8 mouse cellular contexts compared by ENCODE assay signal in genomic region chr13:76802051-76802728, GRCm38 (mm10).
DNase-seq lines count a peak whose midpoint lies in the region; ATAC-seq lines count a peak whose summit lies in the region.

No protein-coding gene starts in this region.

- no peaks in the 10 kb centered on the region for H3K27me3 ChIP-seq in hindbrain, embryonic 14.5 days (ENCODE audit: control insufficient read depth, insufficient read depth, low read length)
- no peaks in the 10 kb centered on the region for H3K27me3 ChIP-seq in neural tube, embryonic 12.5 days (replicated peaks)

- H3K9me3 ChIP-seq in hindbrain, embryonic 14.5 days (ENCODE audit: control insufficient read depth, low read length) = no peaks in the 10 kb centered on the region
- no peaks in the 10 kb centered on the region for H3K9me3 ChIP-seq in neural tube, embryonic 12.5 days

- H3K9ac ChIP-seq in hindbrain, embryonic 14.5 days = no peak overlapping the region
- no peak overlapping the region for H3K9ac ChIP-seq in neural tube, embryonic 12.5 days

- 38% methylated on average over 3 of the region's 3 CpGs for WGBS in hindbrain, embryonic 14.5 days
- WGBS in neural tube, embryonic 12.5 days = 43% methylated on average over 3 of the region's 3 CpGs

- no peaks in the 10 kb centered on the region for H3K36me3 ChIP-seq in hindbrain, embryonic 14.5 days (replicated peaks; ENCODE audit: control insufficient read depth, insufficient read depth)
- no peaks in the 10 kb centered on the region for H3K36me3 ChIP-seq in neural tube, embryonic 12.5 days

- no peak overlapping the region for H3K4me3 ChIP-seq in hindbrain, embryonic 14.5 days (replicated peaks; ENCODE audit: low read length)
- no peak overlapping the region for H3K4me3 ChIP-seq in neural tube, embryonic 12.5 days

- peak; percentile 30 for DNase-seq in layer of hippocampus, adult 11-12 months (ENCODE audit: low spot score)
- no peak for DNase-seq in layer of hippocampus, postnatal 36 days
- peak; percentile 81 for DNase-seq in brain, adult 2 months (ENCODE audit: low read depth, low spot score)
- peak; percentile 77 for DNase-seq in hindbrain, embryonic 14.5 days (ENCODE audit: low spot score)
- DNase-seq in cerebellum, postnatal 4 days (ENCODE audit: low spot score in 2 of 2) = no peak

- peak; percentile 91 for ATAC-seq in hindbrain, embryonic 14.5 days (ENCODE audit: low FRiP score)
- ATAC-seq in neural tube, embryonic 12.5 days (ENCODE audit: low FRiP score, low read depth) = peak; percentile 87
- no peak for ATAC-seq in granulocyte monocyte progenitor cell, adult 5-6 weeks (replicated peaks; ENCODE audit: poor library complexity, severe bottlenecking)
- ATAC-seq in inflammation-experienced regulatory T-cells, adult 6 months = no peak

- H3K4me2 ChIP-seq in hindbrain, embryonic 14.5 days (replicated peaks) = no peak overlapping the region
- no peak overlapping the region for H3K4me2 ChIP-seq in neural tube, embryonic 12.5 days (replicated peaks)

- H3K4me1 ChIP-seq in hindbrain, embryonic 14.5 days (replicated peaks; ENCODE audit: control insufficient read depth, insufficient read depth, low read length) = 0 out of 2 replicates have a peak, but pooled peaks cover 4% of the 10 kb centered on the region
- no peaks in the 10 kb centered on the region for H3K4me1 ChIP-seq in neural tube, embryonic 12.5 days

- H3K27ac ChIP-seq in hindbrain, embryonic 14.5 days = peak overlapping the region; percentile 72
- H3K27ac ChIP-seq in neural tube, embryonic 12.5 days = no peak overlapping the region

Comparison
In these comparisons a context has a peak if more than half of its experiments do, and no peak if none do; other contexts are left out.
1. DNase-seq: peak in layer of hippocampus, adult 11-12 months (single experiment), brain, adult 2 months (single experiment) and hindbrain, embryonic 14.5 days (single experiment); none in layer of hippocampus, postnatal 36 days (0 of 2) and cerebellum, postnatal 4 days (0 of 2).
2. ATAC-seq: peak in hindbrain, embryonic 14.5 days (single experiment) and neural tube, embryonic 12.5 days (single experiment); none in granulocyte monocyte progenitor cell, adult 5-6 weeks (single experiment) and inflammation-experienced regulatory T-cells, adult 6 months (single experiment).